Mouse (Mus musculus) adrenal gland, adult (tissue): ENCODE data around the gene Ccdc149.

Source experiments
- DNase-seq, 2 experiments: peaks; one replicate each; pipeline ENCODE4 v3.0.0; 2022 to 2023; ENCODE audit warnings: low spot score in 1 of 2; ENCODE audit not compliant: inconsistent age in 2 of 2

Ccdc149 gene

DNA sequence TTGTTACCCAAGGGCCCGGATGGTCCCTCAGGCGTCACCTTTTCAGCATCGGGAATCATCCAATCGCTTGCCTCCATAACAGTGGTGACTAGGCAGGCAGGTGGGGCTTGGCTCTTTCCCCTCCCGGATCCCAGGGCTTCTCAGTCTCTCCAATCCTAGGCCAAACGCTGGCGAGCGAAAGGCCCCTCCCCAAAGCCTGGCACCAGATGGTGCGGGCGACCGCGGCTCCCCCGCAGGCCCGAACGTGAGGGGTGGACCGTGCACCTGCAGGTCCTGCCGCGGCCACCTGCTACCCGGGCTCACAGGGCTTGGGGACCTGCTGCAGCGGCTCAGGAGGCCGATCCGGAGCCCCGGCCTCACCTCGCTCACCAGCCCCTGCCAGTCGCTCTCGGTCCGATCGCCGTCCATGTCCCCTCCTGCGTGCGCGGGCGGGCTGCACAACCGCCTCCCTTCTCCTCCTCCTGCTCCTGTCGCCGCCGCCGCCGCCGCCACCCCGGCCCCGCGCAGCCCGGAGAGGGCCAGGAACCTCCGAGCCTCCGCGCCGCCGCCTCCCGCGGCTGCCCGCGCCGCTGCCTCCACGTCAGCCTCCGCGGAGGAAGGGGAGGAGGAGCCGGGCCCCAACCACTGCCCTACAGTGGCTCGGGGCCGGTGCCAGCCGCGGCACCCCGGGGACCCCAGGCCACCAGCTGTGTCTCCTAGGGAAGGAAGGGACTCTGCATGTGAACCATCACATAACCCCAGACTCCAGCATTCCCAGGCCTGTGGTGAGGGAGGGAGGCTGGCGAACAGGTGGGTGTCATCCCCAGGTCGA, at the start of gene Ccdc149:
Ccdc149 (minus strand) TSS at position 531 of the 811 bp plus-strand sequence.
- DNase-seq, result peak; percentile 83 to 92

- no peak for DNase-seq
Observed at GRCm38 (mm10) chr5:52519921-52520320, 48.6 kb upstream of the Ccdc149 start.

GRCm38 (mm10) chr5:52516072-52516476, 44.8 kb upstream of the Ccdc149 start:
- peak; percentile 4 to 29 for DNase-seq

DNA sequence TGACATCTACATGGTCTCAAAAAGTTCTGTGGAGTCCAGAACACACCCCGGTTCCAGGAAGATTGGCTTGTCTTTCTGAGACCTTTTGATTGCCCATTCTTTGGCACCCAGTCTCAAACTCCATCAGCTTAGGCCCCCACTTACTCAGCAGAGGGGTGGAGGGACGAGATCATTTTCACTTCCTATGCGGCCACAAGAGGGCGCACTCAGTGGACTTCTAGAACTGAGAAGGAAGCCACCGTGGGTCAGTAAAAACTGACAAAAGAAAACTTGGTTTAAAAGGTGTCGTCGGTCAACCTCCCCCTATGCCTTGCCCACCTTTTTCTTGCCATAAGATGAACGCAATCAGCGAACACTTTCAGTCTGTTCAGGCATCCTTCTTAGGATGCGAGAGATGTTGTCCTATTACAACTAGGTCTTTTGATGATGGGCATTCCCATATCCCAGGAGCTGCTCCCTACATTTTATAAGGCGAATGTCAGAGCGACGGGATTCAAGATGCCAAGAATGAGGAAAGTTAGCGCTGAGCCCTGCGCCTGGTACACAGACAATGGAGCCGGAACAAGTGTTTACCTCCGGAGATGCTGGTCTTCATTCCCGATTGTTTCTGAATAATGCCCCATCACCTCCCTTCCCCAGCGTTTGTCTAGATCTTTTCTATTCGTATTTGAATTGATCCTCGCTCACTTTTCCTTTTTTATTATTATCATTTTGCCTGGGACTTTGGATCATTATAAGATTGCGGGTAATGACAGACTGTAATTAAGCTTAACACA, 44.1 kb upstream of the Ccdc149 start:
- peak; percentile 58 to 88 for DNase-seq

DNA sequence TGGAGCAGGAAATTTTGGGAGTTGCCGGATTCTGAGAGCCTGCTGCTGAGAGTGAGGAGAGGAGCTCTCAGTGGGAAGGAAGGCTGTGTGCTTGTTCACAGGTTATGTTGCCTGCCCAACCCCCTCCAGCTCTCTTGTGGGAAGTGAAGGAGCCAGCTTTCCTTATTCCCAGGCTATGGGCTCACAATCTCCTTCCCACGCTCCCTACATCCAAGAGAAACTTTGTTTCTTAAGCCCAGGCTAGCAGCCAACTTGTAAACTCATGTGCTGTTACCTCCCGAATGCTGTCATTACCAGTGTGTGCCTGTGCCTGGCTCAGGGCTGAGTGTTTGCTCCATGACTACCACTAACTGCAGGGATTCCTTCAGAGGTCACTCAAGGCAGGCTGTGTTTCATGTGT, 39.8 kb upstream of the Ccdc149 start:
- DNase-seq, result no peak

- peak; percentile 31 to 39 for DNase-seq
Observed at GRCm38 (mm10) chr5:52509416-52509815, 38.1 kb upstream of the Ccdc149 start.

DNA sequence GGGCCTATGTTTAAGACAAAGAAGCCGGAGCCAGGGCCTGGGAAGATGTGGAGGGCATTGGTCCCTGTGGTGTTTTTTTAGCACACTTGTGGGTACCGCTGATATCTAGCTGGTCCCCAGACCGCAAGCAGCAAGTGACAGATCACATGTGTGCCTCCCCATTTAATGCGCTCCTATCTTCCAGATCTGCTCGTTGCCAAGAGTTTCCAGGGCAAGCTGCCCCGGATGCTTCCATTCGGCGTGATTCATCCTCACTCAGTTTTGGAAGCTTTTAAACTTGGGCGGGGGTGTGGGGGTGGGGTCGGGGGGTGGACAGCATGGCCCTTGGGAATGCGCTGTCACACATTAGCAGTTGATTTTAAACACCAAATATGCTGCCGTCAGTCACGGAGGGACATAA, 33.3 kb upstream of the Ccdc149 start:
- no peak for DNase-seq

DNA sequence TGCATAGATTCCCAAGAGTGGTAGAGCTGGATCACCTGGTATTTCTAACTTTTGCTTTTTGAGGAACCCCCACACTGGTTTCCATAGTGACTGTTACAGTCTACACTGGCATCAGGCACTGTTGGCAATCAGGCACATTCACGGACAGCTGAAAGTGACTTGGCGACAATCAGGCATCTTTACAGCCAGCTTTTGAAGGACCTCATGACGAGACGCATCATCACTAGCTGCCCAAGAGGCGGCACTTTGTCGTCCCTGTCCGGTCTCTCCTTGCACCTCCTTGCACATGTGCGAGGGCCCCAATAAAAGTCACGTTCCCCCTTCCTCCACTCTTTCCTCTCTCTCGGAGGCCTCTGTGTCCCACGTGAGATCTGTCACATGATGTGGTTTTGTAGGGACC, 32.8 kb upstream of the Ccdc149 start:
- DNase-seq, result no peak

- DNase-seq, result no peak
Observed at GRCm38 (mm10) chr5:52495671-52496070, 24.4 kb upstream of the Ccdc149 start.

DNA sequence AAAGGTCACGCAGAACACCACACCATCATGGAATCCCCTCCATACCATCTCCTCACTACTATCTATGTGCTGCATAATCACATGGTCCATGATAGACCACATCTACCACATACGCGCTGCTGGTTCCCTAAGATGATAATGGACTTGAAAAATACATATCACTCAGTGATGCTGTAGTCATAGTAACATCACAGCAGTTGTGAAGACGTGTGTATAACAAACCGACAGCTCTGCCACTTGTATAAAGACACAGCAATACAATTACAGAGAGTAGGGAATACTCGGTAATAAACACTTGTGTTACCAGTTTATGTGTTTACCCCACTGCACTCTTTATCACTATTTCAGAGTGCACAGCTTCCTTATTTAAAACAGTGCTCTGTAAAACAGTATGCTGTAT, 20.2 kb upstream of the Ccdc149 start:
- DNase-seq, result no peak

- DNase-seq, result no peak
Observed at GRCm38 (mm10) chr5:52487559-52488430, 16.5 kb upstream of the Ccdc149 start.

- DNase-seq, result no peak
Observed at GRCm38 (mm10) chr5:52476826-52477225, 5.5 kb upstream of the Ccdc149 start.

GRCm38 (mm10) chr5:52476292-52476701, 5.0 kb upstream of the Ccdc149 start:
- peak; percentile 86 to 93 for DNase-seq

DNA sequence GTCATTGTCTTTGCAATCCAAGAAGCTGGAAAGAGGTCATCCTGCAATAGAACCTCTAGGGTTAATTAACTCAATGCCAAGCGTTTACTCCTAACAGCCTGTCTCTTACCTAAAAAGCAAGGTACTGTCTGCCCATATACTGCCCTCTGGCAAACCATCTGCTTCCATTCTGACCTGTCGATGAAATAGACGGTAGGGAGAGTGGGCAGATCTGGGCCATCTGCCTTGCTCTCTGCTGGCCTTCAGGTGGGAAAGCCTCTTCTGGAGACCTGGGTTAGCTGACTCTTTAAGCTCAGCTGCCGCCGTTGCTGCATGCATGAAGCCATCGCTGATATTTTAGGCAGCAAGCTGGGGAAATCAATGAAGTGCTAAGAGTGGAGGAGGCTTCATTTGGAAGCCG, 2.7 kb upstream of the Ccdc149 start:
- DNase-seq, result no peak

- no peak for DNase-seq
Observed at GRCm38 (mm10) chr5:52470551-52470950, 770 bp downstream of the Ccdc149 start.

DNA sequence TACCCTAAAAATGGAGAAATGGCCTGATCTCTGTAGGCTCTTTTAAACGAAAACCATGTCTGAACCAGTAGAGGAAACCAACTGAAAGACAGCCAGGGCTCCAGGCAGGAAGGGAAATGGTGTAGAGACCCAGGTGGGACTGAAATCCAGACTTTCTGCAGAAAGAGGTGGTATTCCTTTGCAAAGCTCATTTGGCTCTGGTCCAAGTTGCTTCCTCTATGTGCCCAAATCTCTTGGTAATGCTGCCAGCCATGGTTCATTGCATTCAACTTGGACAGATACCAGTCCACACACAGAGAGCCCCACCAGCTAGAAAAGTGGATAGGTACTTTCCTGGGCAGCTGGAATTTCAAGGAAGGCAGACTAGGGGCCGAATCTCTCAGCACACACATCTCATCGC, 3.5 kb downstream of the Ccdc149 start:
- DNase-seq, result no peak

GRCm38 (mm10) chr5:52462447-52462846, 8.9 kb downstream of the Ccdc149 start:
- no peak for DNase-seq

GRCm38 (mm10) chr5:52461434-52462124, 9.7 kb downstream of the Ccdc149 start:
- DNase-seq, result no peak

GRCm38 (mm10) chr5:52459308-52459707, 12.0 kb downstream of the Ccdc149 start:
- DNase-seq, result no peak

GRCm38 (mm10) chr5:52457154-52457553, 14.2 kb downstream of the Ccdc149 start:
- DNase-seq, result no peak

DNA sequence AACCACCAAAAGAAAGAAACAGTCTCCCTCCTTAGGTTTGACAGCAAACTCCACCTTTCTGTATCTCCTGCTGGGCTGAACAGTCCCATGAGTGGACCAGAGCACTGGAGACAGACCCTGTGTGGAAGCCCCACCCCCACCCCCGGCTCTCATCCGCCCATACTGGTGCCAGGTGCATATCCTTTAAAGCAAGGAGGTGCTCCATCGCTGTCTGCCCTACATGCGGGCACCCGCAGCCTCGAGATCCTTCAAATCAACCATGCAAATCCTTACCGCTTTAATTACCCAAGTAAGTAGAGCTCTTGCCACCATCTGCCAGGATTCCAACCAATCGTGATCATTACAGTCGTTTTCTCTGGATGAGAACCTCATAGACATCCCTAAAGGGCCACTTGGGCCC, 20.5 kb downstream of the Ccdc149 start:
- DNase-seq, result no peak
